Mouse (Mus musculus): ENCODE measurements around the gene Gpd1.

- TF ChIP-seq POLR2A (IDR thresholded peaks at IDR 0.05; ENCODE audit: borderline replicate concordance, control insufficient read depth, low read depth, low read length) (no peak), CTCF (IDR thresholded peaks at IDR 0.05; ENCODE audit: control insufficient read depth, insufficient read depth, low read length) (no peak)
These were observed 47.0 kb upstream of the Gpd1 start, which contains the start of gene Asic1 for GRCm38 (mm10) chr15:99670154-99670821.

All from bone marrow, adult 2 months (tissue).